Mouse (Mus musculus): ENCODE measurements around the gene Atf6b. TPM values are rescaled to one million over a fixed set of nuclear protein-coding genes. Genes with fewer than 3 reads are reported as not detected.

Gene Atf6b
- polyA plus RNA-seq, 2 experiments: 11.3 to 15.5 TPM

DNA sequence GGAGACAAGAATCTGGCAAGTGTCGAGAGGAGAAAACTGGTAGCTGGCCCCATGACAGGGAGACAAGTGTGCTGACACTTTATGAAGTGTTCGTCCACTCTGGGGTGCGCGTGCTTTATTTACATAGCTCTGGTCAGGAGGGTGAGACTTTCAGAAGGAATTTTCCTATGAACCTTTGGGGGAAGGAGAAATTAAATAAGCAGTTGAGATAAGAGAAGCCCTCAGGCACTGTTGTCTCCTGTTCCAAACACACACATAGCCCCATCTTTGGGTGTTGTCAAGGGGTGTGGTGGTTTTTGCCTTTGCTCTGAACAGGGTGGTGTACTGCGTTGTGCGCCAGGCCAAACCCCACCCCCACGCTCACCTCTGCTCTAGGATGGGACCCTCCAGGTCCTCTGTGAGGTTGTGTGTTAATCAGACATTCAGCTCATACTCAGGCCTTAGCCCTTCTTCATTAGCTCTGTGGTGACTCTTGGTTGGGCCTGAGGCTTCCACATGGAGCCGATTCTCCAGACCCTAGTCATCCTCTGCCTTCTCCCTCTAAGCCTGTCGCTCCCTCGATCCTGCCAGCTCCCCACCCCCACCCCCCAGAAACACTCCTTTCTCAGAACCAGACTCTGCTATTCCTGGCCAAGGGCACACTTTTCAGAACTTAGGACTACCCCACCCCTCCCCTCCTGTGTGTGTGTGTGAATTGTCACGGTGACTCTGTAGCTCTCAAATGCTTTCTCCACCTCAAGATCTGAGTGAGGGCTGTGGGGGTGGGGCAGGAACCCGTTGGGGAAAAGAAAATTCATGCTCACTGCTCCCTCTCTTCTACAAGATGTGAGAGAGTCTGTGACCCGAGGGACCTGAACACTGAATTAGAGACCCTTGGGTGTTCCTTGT lies 28.5 kb downstream of the Atf6b start:
- no peak overlapping the region for H3K9ac ChIP-seq (replicated peaks)
- DNase-seq (ENCODE audit: low read depth in 3 of 3, low spot score in 3 of 3) (no peak), ATAC-seq (ENCODE audit: insufficient read depth) (no peak)
- H3K36me3 ChIP-seq (replicated peaks; ENCODE audit: control insufficient read depth, insufficient read depth, low read depth): no peaks in the 10 kb centered on the region
- H3K4me3 ChIP-seq (ENCODE audit: insufficient read depth in 1 of 2, low read depth in 2 of 2, low read length in 2 of 2): no peak overlapping the region
- no peak overlapping the region for H3K27ac ChIP-seq
- no peak for TF ChIP-seq EP300 (IDR thresholded peaks at IDR 0.05; ENCODE audit: low read depth)
- no peak for TF ChIP-seq CTCF (IDR thresholded peaks at IDR 0.05; ENCODE audit: low read depth)
- H3K9me3 ChIP-seq (ENCODE audit: control insufficient read depth, low read length): no peaks in the 10 kb centered on the region
- H3K27me3 ChIP-seq (ENCODE audit: control insufficient read depth, insufficient read depth, low read length): peaks cover 32% of the 10 kb centered on the region
- no peaks in the 10 kb centered on the region for H3K4me1 ChIP-seq (replicated peaks; ENCODE audit: control insufficient read depth in 2 of 2, insufficient read depth in 2 of 2, low read length in 1 of 2)
- H3K4me2 ChIP-seq (ENCODE audit: low read depth): no peak overlapping the region
- 55% methylated on average over 13 of the region's 13 CpGs for WGBS (ENCODE audit: insufficient replicate concordance)

DNA sequence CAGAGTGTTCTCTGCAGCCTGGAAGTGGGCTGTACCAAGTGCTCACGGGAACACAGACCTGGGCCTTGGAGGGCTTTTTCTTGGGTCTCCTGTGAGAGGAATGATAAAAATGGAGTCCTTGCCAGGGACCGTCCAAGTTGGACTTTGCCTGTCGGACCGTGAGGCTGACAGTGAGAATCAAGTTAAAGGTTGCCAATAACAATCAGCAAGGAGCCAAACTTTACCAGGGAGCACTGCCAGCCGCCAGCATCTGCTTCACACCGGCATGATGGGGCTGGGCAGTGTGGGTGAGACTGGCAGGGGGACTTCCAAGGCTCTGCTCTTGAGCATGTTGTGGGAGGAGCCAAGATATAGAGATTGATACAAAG lies 29.1 kb downstream of the Atf6b start:
- WGBS (ENCODE audit: insufficient replicate concordance): 58% methylated on average over 6 of the region's 6 CpGs
- no peak overlapping the region for H3K9ac ChIP-seq (replicated peaks)
- no peaks in the 10 kb centered on the region for H3K9me3 ChIP-seq (ENCODE audit: control insufficient read depth, low read length)
- DNase-seq (ENCODE audit: low read depth in 3 of 3, low spot score in 3 of 3): no peak
- no peaks in the 10 kb centered on the region for H3K4me1 ChIP-seq (replicated peaks; ENCODE audit: control insufficient read depth in 2 of 2, insufficient read depth in 2 of 2, low read length in 1 of 2)
- no peak for TF ChIP-seq CTCF (IDR thresholded peaks at IDR 0.05; ENCODE audit: low read depth)
- no peak for TF ChIP-seq EP300 (IDR thresholded peaks at IDR 0.05; ENCODE audit: low read depth)
- no peak for ATAC-seq (ENCODE audit: insufficient read depth)
- no peak overlapping the region for H3K27ac ChIP-seq
- H3K36me3 ChIP-seq (replicated peaks; ENCODE audit: control insufficient read depth, insufficient read depth, low read depth): no peaks in the 10 kb centered on the region
- H3K27me3 ChIP-seq (ENCODE audit: control insufficient read depth, insufficient read depth, low read length): peaks cover 26% of the 10 kb centered on the region
- H3K4me3 ChIP-seq (ENCODE audit: insufficient read depth in 1 of 2, low read depth in 2 of 2, low read length in 2 of 2): no peak overlapping the region
- no peak overlapping the region for H3K4me2 ChIP-seq (ENCODE audit: low read depth)

DNA sequence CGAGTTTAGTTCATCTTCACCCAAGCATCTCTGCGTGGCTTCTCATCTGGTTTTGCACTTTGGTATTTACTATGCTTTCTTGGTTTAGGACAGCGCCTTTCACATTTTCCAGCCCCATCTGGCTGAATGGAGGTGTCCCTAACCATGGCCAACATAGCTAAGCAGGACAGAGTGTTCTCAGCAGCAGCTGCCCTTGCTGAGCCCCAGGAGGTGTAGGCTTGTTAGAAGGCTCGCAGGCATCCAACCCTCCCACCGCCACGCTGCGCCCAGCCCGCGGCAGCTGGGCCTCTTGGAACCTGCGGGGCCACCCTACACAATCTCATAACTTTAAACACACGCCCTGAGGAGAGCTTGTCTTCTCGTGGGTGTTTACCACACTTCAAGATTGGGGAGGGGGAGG lies 29.7 kb downstream of the Atf6b start:
- Histone ChIP-seq H3K27ac (no peak overlapping the region), H3K9me3 (ENCODE audit: control insufficient read depth, low read length) (no peaks in the 10 kb centered on the region), H3K4me1 (replicated peaks; ENCODE audit: control insufficient read depth in 2 of 2, insufficient read depth in 2 of 2, low read length in 1 of 2) (no peaks in the 10 kb centered on the region), H3K27me3 (ENCODE audit: control insufficient read depth, insufficient read depth, low read length) (peaks cover 20% of the 10 kb centered on the region), H3K9ac (replicated peaks) (no peak overlapping the region), H3K4me2 (ENCODE audit: low read depth) (no peak overlapping the region), H3K36me3 (replicated peaks; ENCODE audit: control insufficient read depth, insufficient read depth, low read depth) (no peaks in the 10 kb centered on the region), H3K4me3 (ENCODE audit: insufficient read depth in 1 of 2, low read depth in 2 of 2, low read length in 2 of 2) (no peak overlapping the region)
- no peak for TF ChIP-seq CTCF (IDR thresholded peaks at IDR 0.05; ENCODE audit: low read depth)
- TF ChIP-seq EP300 (IDR thresholded peaks at IDR 0.05; ENCODE audit: low read depth): no peak
- 53% methylated on average over 12 of the region's 12 CpGs for WGBS (ENCODE audit: insufficient replicate concordance)
- DNase-seq (ENCODE audit: low read depth in 3 of 3, low spot score in 3 of 3) (no peak), ATAC-seq (ENCODE audit: insufficient read depth) (no peak)

GRCm38 (mm10) chr17:34680191-34680590 lies 33.2 kb downstream of the Atf6b start:
- WGBS (ENCODE audit: insufficient replicate concordance): 69% methylated on average over 26 of the region's 26 CpGs
- ATAC-seq (ENCODE audit: insufficient read depth): no peak
- Histone ChIP-seq H3K4me3 (ENCODE audit: insufficient read depth in 1 of 2, low read depth in 2 of 2, low read length in 2 of 2) (no peak overlapping the region), H3K4me1 (replicated peaks; ENCODE audit: control insufficient read depth in 2 of 2, insufficient read depth in 2 of 2, low read length in 1 of 2) (no peaks in the 10 kb centered on the region), H3K27ac (no peak overlapping the region), H3K36me3 (replicated peaks; ENCODE audit: control insufficient read depth, insufficient read depth, low read depth) (no peaks in the 10 kb centered on the region), H3K9me3 (ENCODE audit: control insufficient read depth, low read length) (no peaks in the 10 kb centered on the region), H3K27me3 (ENCODE audit: control insufficient read depth, insufficient read depth, low read length) (no peaks in the 10 kb centered on the region; the same call in 1 of the 2 replicates), H3K4me2 (ENCODE audit: low read depth) (no peak overlapping the region), H3K9ac (replicated peaks) (no peak overlapping the region)
- DNase-seq (ENCODE audit: low read depth in 3 of 3, low spot score in 3 of 3): no peak
- no peak for TF ChIP-seq EP300 (IDR thresholded peaks at IDR 0.05; ENCODE audit: low read depth)
- TF ChIP-seq CTCF (IDR thresholded peaks at IDR 0.05; ENCODE audit: low read depth): no peak

DNA sequence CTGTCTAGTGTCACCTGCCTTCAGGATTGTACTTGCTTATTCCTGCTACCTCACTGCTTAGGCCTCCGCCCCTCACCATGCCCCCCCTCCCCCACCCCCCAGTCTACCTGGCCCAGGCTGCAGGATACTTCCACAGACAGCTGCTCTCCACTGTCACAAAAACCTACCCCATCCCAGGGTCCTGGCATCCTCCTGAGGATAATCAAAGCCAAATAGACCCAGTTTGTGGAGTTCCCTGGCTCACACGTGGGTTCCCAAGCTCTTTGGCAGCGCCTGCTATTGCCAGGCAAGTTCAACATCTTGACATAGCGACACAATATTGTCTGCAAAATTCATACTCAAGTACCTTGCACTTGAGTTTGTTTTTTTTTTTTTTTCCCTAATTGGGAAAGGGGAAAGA lies 33.7 kb downstream of the Atf6b start:
- Histone ChIP-seq H3K27me3 (ENCODE audit: control insufficient read depth, insufficient read depth, low read length) (no peaks in the 10 kb centered on the region; the same call in 1 of the 2 replicates), H3K4me1 (replicated peaks; ENCODE audit: control insufficient read depth in 2 of 2, insufficient read depth in 2 of 2, low read length in 1 of 2) (no peaks in the 10 kb centered on the region), H3K4me3 (ENCODE audit: insufficient read depth in 1 of 2, low read depth in 2 of 2, low read length in 2 of 2) (no peak overlapping the region), H3K4me2 (ENCODE audit: low read depth) (no peak overlapping the region), H3K9me3 (ENCODE audit: control insufficient read depth, low read length) (no peaks in the 10 kb centered on the region), H3K9ac (replicated peaks) (no peak overlapping the region), H3K27ac (no peak overlapping the region), H3K36me3 (replicated peaks; ENCODE audit: control insufficient read depth, insufficient read depth, low read depth) (no peaks in the 10 kb centered on the region)
- ATAC-seq (ENCODE audit: insufficient read depth) (no peak), DNase-seq (ENCODE audit: low read depth in 3 of 3, low spot score in 3 of 3) (no peak)
- 62% methylated on average over 4 of the region's 4 CpGs for WGBS (ENCODE audit: insufficient replicate concordance)
- TF ChIP-seq CTCF (IDR thresholded peaks at IDR 0.05; ENCODE audit: low read depth) (no peak), EP300 (IDR thresholded peaks at IDR 0.05; ENCODE audit: low read depth) (no peak)

Data from liver, embryonic 14.5 days (tissue).